Mouse (Mus musculus) lung, embryonic 14.5 days (tissue): ENCODE results near the gene Dph7. TPM values are rescaled to one million over a fixed set of nuclear protein-coding genes. Genes with fewer than 3 reads are reported as not detected.
"Not testable (repeated sequence)": the region's sequence is repeated elsewhere in the genome, so short reads cannot be mapped to it uniquely, and the experiment has no call there.

Source experiments
- ATAC-seq: fragments of 200-750 bp; cut with Nextera tagmentation; 2 replicates; pipeline ENCODE4 v1.8.0; 2017; ENCODE audit warnings: mild to moderate bottlenecking, moderate TSS enrichment, moderate library complexity; ENCODE audit not compliant: insufficient read depth
- DNase-seq: peaks from one replicate; pipeline ENCODE4 v3.0.0-alpha.2; 2015
- H3K27ac ChIP-seq: fragments of 300-500 bp; sonication (generic); 2 replicates; pipeline ENCODE4 v1.5.1; 2014; ENCODE audit warnings: low read depth, mild to moderate bottlenecking, moderate library complexity
- H3K27me3 ChIP-seq: fragments of 300-500 bp; sonication (generic); 2 replicates; pipeline ENCODE4 v1.6.1; 2014; ENCODE audit warnings: low read length, control low read depth; ENCODE audit not compliant: insufficient read depth
- H3K36me3 ChIP-seq: fragments of 300-500 bp; sonication (generic); 2 replicates; pipeline ENCODE4 v1.6.1; 2014; ENCODE audit warnings: control low read depth; ENCODE audit not compliant: insufficient read depth
- H3K4me1 ChIP-seq: fragments of 300-500 bp; sonication (generic); 2 replicates; pipeline ENCODE4 v1.6.1; 2014; ENCODE audit warnings: antibody characterized with exemption, control low read depth; ENCODE audit not compliant: insufficient read depth
- H3K4me2 ChIP-seq: fragments of 300-500 bp; sonication (generic); 2 replicates; pipeline ENCODE4 v1.6.1; 2014; ENCODE audit warnings: mild to moderate bottlenecking
- H3K4me3 ChIP-seq: fragments of 300-500 bp; sonication (generic); 2 replicates; pipeline ENCODE4 v1.5.1; 2014; ENCODE audit warnings: low read depth, low read length
- H3K9ac ChIP-seq: fragments of 300-500 bp; sonication (generic); 2 replicates; pipeline ENCODE4 v1.6.1; 2014
- H3K9me3 ChIP-seq: fragments of 300-500 bp; sonication (generic); 2 replicates; pipeline ENCODE4 v1.6.1; 2016; ENCODE audit warnings: low read depth, low read length, control low read depth
- CTCF ChIP-seq: IDR thresholded peaks from 2 replicates; pipeline ENCODE4 v1.5.1; 2016; ENCODE audit warnings: antibody characterized with exemption, low read depth
- WGBS: fragments of 180-500 bp; shearing (Covaris S2); extraction: QIAGEN DNeasy Blood & Tissue Kit; methylation state at CpG from one replicate; pipeline ENCODE4 v1.1.7; 2014; 5-methylcytosine and 5-hydroxymethylcytosine counted together
- polyA plus RNA-seq: library from polyadenylated mRNA; unstranded; fragments of >200 nt; fragmentation: Nextera tagmentation; extraction: Ambion mirVana; gene quantifications from 2 replicates; pipeline ENCODE4 v1.2.1, GENCODE M21; 2014

The Dph7 gene
- polyA plus RNA-seq, 1 experiment from 2014 or later: 26.4 TPM

DNA sequence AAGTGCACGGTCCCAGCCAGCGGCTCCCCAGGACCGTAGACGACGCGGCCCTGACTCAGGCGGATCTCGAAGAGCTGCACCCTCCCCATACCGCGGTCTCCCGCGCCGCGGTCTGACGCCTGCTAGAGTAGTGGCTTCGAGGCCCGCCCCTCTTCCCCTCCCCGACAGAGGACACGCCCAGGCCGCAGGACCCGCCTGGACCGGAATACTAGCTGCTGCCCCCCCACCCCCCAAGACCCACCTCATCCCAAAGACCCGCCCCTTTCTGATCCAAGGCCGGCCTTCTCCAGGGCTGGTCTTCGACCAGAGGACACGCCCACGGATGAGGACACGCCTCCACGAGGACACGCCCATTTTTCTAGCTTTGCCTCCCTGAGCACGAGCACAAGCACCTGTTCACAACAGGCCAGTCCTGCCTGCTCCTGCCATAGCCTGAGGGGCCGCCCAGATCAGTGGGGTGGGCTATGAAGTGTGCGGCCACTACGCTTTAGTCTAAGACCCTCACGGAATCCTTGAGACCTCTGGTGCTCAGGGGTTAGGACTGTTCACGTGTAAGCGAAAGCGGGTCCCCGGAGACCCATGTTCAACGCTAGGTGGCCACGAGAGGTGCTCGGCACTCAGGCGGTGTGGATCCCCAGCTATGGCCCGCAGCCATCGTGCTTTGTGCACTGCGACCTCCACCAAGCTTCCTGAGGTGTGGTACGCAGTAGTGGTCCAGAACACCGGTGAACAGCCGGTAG, 27.0 kb upstream of the Dph7 start, which contains the start of gene Arrdc1:
TSS of gene Arrdc1 (minus strand) at position 196 of the 740 bp plus-strand sequence.
- peak; percentile 70 for TF ChIP-seq CTCF
- no peaks in the 10 kb centered on the region for H3K27me3 ChIP-seq
- no peaks in the 10 kb centered on the region for H3K4me1 ChIP-seq
- H3K4me3 ChIP-seq: peak within 1 kb of the TSS; percentile 64
- H3K9ac ChIP-seq: peak within 1 kb of the TSS; percentile 71
- H3K9me3 ChIP-seq: no peaks in the 10 kb centered on the region
- H3K27ac ChIP-seq: peak within 1 kb of the TSS; percentile 80
- no peaks in the 10 kb centered on the region for H3K36me3 ChIP-seq
- DNase-seq (peak; percentile 97), ATAC-seq (peak; percentile 95)
- H3K4me2 ChIP-seq: peak within 1 kb of the TSS; percentile 97
- WGBS: 0% methylated on average over 49 of the region's 49 CpGs

DNA sequence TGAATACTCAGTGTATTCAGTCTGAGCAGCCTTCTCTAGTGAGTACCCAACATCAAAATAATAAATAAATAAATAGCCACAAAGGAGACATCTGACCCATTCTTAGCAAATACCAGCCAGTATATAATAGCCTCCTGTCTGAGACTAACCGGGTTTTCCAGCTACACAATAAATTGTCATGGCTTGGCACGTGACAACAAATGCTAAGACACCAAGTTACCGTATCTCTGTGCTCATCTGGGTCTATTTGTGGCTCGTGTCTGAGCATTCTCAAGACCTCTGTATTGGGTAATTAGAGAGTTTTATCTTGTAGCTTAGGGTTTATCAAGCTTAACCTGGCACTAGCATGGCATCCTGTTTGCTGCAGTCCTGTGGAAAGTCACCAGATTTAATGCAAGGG, 20.1 kb upstream of the Dph7 start:
- ATAC-seq: no peak

DNA sequence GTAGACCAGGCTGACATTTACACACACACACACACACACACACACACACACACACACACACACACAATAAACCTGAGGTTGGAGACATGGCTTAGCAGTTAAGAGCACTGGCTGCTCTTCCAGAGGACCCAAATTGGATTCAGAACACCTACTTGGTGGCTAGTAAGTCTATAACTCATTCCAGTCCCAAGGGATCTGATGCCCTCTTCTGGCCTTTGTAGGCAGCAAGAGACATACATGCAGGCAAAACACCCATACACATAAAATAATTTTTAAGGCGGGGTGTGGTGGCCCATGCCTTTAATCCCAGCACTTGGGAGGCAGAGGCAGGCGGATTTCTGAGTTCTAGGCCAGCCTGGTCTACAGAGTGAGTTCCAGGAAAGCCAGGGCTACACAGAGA, 17.9 kb upstream of the Dph7 start:
- DNase-seq: peak; percentile 60
- peak; percentile 56 for TF ChIP-seq CTCF

More for the DNA sequence above, 20.1 kb upstream of the Dph7 start:
- Histone ChIP-seq H3K9ac (no peak overlapping the region), H3K9me3 (no peaks in the 10 kb centered on the region), H3K27me3 (no peaks in the 10 kb centered on the region), H3K36me3 (no peaks in the 10 kb centered on the region), H3K4me2 (no peak overlapping the region), H3K27ac (no peak overlapping the region), H3K4me1 (no peaks in the 10 kb centered on the region), H3K4me3 (no peak overlapping the region)
- no peak for DNase-seq
- TF ChIP-seq CTCF: no peak
- 73% methylated on average over 4 of the region's 4 CpGs for WGBS

DNA sequence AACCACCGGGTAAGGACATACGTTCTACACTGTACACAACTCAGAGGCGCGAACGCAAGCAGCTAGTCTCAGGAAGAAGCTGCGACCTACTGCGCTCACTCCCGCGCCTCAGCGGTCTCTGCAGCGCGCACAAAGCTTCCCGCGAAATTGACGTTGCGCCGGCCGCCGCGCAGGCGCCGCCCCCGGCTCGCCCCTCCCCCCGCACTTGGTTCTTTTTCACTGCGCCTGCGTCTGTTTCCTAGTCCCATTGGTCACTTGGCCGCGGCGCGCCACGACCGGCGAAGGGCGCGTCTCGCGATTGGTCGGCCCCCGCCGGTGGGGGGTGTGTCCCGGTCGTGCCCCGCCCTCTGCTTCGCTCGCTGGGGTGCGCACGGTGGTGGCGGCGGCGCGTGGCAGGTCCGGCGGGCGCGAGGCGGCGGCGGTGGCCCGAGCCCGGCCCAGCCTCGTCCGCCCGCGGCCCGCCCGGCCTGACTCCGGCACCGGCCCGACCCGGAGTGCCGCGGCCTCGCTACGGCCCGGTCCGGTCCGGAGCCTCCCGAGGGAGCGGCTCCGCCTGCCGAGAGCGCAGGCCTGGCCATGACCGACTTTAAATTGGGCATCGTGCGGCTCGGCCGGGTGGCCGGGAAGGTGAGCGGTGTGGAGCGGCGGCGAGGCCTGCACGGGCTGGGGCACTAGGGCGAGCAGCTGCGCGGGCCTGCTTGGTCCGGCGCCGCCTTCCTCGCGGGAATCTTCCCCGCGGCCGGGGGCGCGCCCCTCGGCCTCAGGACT, 12.6 kb upstream of the Dph7 start, which contains the start of gene Zmynd19:
TSS of gene Zmynd19 (plus strand) at position 372 of the 768 bp plus-strand sequence.
- Histone ChIP-seq H3K27me3 (no peaks in the 10 kb centered on the region), H3K36me3 (peaks cover 29% of the 10 kb centered on the region), H3K4me2 (peak within 1 kb of the TSS; percentile 89), H3K27ac (peak within 1 kb of the TSS; percentile 46; the same call in 1 of the 2 replicates), H3K4me1 (peaks cover 5% of the 10 kb centered on the region; the same call in 1 of the 2 replicates), H3K9me3 (no peaks in the 10 kb centered on the region), H3K9ac (peak within 1 kb of the TSS; percentile 90), H3K4me3 (peak within 1 kb of the TSS; percentile 97)
- DNase-seq: peak; percentile 98
- no peak for TF ChIP-seq CTCF
- ATAC-seq: peak; percentile 97
- WGBS: under 1% methylated on average over 98 of the region's 108 CpGs

More for the DNA sequence above, 17.9 kb upstream of the Dph7 start:
- not testable (repeated sequence) for H3K4me2 ChIP-seq, H3K9ac ChIP-seq, H3K9me3 ChIP-seq, H3K27me3 ChIP-seq, ATAC-seq, H3K4me3 ChIP-seq, H3K36me3 ChIP-seq, H3K4me1 ChIP-seq, H3K27ac ChIP-seq
- WGBS: 43% methylated on average over 2 of the region's 2 CpGs

DNA sequence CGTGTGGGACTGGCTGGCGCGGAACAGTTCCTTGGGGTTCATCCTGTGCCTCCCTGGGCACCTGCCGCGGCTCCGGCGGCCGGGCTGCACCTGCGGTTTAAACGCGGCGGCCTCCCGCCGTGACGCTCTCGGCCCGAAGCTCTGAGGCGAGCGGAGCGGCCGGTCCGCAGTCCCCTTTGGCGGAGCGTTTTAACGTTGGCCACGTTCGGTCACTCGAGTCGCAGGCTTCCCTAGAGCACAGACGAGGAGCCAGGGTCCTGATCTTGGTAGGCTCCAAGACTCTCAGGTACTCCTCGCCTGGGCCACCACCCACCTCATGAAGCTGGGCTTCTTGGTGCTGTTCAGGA, 12.0 kb upstream of the Dph7 start:
- peaks cover 5% of the 10 kb centered on the region; the same call in 1 of the 2 replicates for H3K4me1 ChIP-seq

DNA sequence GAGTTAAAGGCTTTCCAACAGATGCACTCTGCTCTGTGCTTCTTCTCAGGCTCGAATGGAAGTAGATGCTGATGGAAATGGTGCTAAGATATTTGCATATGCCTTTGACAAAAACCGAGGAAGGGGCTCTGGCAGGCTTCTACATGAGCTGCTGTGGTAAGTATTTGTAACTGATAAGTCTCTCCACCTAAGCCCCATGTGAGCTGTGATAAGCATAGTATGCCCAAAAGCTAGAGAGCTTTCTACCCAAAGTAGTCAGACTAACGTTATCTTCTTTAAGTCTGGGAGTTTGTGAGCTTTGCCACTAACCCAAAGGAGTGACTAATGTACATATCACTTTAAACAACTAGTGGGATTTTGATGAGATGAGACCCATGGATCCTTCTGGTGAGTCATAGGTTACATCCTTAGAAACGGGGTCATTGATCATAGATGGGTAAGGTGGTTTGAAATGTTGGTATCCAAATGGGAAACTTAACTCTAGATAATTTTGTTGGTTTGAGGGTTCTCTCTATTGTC, 9.6 kb upstream of the Dph7 start:
- peaks cover 5% of the 10 kb centered on the region; the same call in 1 of the 2 replicates for H3K4me1 ChIP-seq
- H3K27me3 ChIP-seq: no peaks in the 10 kb centered on the region
- no peak overlapping the region for H3K9ac ChIP-seq
- no peaks in the 10 kb centered on the region for H3K9me3 ChIP-seq
- 81% methylated on average over 4 of the region's 4 CpGs for WGBS
- no peak for TF ChIP-seq CTCF
- H3K4me3 ChIP-seq: no peak overlapping the region
- H3K36me3 ChIP-seq: peaks cover 55% of the 10 kb centered on the region
- no peak overlapping the region for H3K4me2 ChIP-seq
- DNase-seq (no peak), ATAC-seq (no peak)
- no peak overlapping the region for H3K27ac ChIP-seq

More for the DNA sequence above, 12.0 kb upstream of the Dph7 start:
- Histone ChIP-seq H3K4me3 (peak overlapping the region; percentile 97), H3K27ac (peak overlapping the region; percentile 46; the same call in 1 of the 2 replicates), H3K36me3 (peaks cover 34% of the 10 kb centered on the region), H3K4me2 (peak overlapping the region; percentile 89), H3K9ac (peak overlapping the region; percentile 90), H3K27me3 (no peaks in the 10 kb centered on the region), H3K9me3 (no peaks in the 10 kb centered on the region)
- DNase-seq (peak; percentile 42), ATAC-seq (no peak)
- under 1% methylated on average over 31 of the region's 31 CpGs for WGBS
- no peak for TF ChIP-seq CTCF

DNA sequence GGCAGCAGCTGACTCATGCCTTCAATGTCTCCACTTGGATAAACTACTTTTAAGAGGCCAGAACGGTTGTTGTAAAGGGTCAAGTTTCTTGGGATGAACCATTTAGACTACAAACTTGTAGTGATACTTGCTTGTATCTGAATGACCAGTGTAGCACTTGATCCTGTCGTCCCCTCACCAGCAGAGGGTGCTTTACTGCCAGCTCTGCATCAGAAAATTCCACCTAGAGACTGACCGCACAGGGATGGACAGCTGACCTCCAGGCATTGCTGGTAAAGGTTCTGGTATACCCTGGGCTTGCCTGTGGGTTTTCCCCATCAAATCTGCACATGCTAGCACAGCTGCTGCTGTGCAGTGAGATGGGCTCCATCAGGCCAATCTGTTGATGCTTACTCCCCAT, 1.3 kb upstream of the Dph7 start:
- Histone ChIP-seq H3K27ac (no peak overlapping the region), H3K27me3 (no peaks in the 10 kb centered on the region), H3K4me3 (no peak overlapping the region), H3K4me2 (no peak overlapping the region), H3K9me3 (no peaks in the 10 kb centered on the region), H3K4me1 (no peaks in the 10 kb centered on the region), H3K9ac (no peak overlapping the region), H3K36me3 (peaks cover 54% of the 10 kb centered on the region)
- peak; percentile 52 for DNase-seq
- ATAC-seq: no peak
- 30% methylated on average over 3 of the region's 3 CpGs for WGBS
- peak; percentile 60 for TF ChIP-seq CTCF
